Mouse (Mus musculus) hindbrain, embryonic 12.5 days (tissue): ENCODE measurements around the gene Nacad. TPM values are rescaled to one million over a fixed set of nuclear protein-coding genes. Genes with fewer than 3 reads are reported as not detected.
A peak's percentile ranks its signal among the peaks of the same experiment; 100 is the strongest.

Source experiments
- ATAC-seq: fragments of 200-750 bp; cut with Nextera tagmentation; 2 replicates; pipeline ENCODE4 v1.8.0; 2017; ENCODE audit warnings: moderate TSS enrichment; ENCODE audit not compliant: low FRiP score
- H3K27ac ChIP-seq: fragments of 300-500 bp; sonication (generic); 2 replicates; pipeline ENCODE4 v1.5.1; 2016; ENCODE audit warnings: mild to moderate bottlenecking
- H3K27me3 ChIP-seq: fragments of 300-500 bp; sonication (generic); 2 replicates; pipeline ENCODE4 v1.6.1; 2016; ENCODE audit warnings: mild to moderate bottlenecking
- H3K36me3 ChIP-seq: fragments of 300-500 bp; sonication (generic); 2 replicates; pipeline ENCODE4 v1.6.1; 2016; ENCODE audit warnings: mild to moderate bottlenecking
- H3K4me1 ChIP-seq: fragments of 300-500 bp; sonication (generic); 2 replicates; pipeline ENCODE4 v1.6.1; 2016
- H3K4me2 ChIP-seq: fragments of 300-500 bp; sonication (generic); replicated peaks from 2 replicates; pipeline ENCODE4 v1.6.1; 2016; ENCODE audit warnings: mild to moderate bottlenecking
- H3K4me3 ChIP-seq: fragments of 300-500 bp; sonication (generic); 2 replicates; pipeline ENCODE4 v1.5.1; 2016; ENCODE audit warnings: mild to moderate bottlenecking
- H3K9ac ChIP-seq: fragments of 300-500 bp; sonication (generic); 2 replicates; pipeline ENCODE4 v1.6.1; 2016; ENCODE audit warnings: mild to moderate bottlenecking, moderate library complexity
- H3K9me3 ChIP-seq: fragments of 300-500 bp; sonication (generic); replicated peaks from 2 replicates; pipeline ENCODE4 v1.6.1; 2016; ENCODE audit warnings: mild to moderate bottlenecking
- WGBS: fragments of 180-500 bp; shearing (Covaris S2); methylation state at CpG from one replicate; pipeline ENCODE4 v1.1.7; 2016; 5-methylcytosine and 5-hydroxymethylcytosine counted together
- polyA plus RNA-seq: library from polyadenylated mRNA; unstranded; fragments of >200 nt; fragmentation: Nextera tagmentation; extraction: Ambion mirVana; gene quantifications from 2 replicates; pipeline ENCODE4 v1.2.1, GENCODE M21; 2016

The Nacad gene
- polyA plus RNA-seq, 1 experiment from 2014 or later, result 86.3 TPM

DNA sequence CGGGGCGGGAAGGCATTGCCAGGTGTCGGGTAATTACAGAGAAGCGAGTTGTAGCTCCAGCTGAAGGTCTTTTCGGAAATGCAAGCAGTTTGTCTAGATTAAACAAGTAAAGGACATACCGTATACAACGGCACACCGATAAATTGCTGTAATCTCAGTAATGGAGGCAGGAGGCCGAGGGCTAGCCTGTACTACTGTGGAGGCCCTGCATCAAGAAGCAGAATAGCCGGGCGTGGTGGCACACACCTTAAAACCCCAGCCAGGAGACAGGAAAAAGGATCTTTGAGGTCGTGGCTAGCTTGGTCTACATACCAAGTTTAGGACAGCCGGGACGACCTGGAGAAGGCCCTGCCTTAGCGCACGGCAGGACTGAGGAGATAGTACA is 20.5 kb upstream of the Nacad start:
- Histone ChIP-seq H3K9me3 (no peaks in the 10 kb centered on the region), H3K4me3 (peak overlapping the region; percentile 76), H3K27me3 (no peaks in the 10 kb centered on the region), H3K4me1 (peaks cover 29% of the 10 kb centered on the region), H3K27ac (peak overlapping the region; percentile 86), H3K4me2 (peak overlapping the region; percentile 57), H3K9ac (peak overlapping the region; percentile 71), H3K36me3 (peaks cover 29% of the 10 kb centered on the region)
- 14% methylated on average over 16 of the region's 16 CpGs for WGBS
- peak; percentile 41 for ATAC-seq

DNA sequence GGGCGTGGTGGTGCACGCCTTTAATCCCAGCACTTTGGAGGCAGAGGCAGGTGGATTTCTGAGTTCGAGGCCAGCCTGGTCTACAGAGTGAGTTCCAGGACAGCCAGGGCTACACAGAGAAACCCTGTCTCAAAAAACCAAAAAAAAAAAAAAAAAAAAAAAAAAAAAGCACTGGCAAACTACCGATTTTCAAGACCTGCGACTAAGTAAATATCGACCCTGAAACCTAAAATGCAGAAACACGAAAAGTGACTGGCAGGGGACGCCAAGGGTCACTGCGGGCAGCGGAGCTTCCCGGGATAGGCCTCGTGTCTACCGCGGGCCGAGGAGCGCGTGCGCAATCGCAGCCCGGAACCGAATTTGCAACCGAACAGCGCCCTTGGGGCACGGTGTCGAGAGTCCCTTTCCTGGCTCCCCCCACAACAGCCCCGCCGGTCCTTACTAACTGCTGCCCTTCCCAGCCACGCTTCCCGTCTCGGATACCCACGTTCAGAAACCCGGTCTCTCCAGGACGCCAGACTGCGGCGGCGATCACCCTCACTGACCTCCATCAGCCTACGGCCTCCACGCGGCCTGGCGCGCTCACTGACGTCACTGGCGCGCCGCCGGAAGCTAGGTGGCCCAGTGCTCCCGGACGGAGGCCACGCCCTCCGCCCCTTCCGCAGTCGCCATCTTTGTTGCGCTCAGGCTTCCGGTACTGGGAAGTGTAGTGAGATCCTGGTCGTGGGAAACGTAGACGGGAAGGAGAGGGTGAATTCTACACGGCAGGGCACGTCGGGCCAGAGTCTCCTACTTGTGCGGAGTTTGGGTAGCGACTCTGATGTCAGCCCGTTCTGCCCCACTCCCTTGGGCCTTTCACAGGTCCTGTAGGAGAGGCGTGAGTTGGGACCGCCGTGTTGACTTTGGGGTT is 19.9 kb upstream of the Nacad start, which contains the start of gene Tbrg4:
Gene Tbrg4, minus strand, starts transcription at position 590 of the 910 bp plus-strand sequence.
- H3K27me3 ChIP-seq, result no peaks in the 10 kb centered on the region
- no peaks in the 10 kb centered on the region for H3K9me3 ChIP-seq
- H3K36me3 ChIP-seq, result peaks cover 36% of the 10 kb centered on the region
- under 1% methylated on average over 66 of the region's 66 CpGs for WGBS
- peak within 1 kb of the TSS; percentile 76 for H3K4me3 ChIP-seq
- H3K4me1 ChIP-seq, result peaks cover 29% of the 10 kb centered on the region
- peak within 1 kb of the TSS; percentile 71 for H3K9ac ChIP-seq
- ATAC-seq, result peak; percentile 95
- H3K27ac ChIP-seq, result peak within 1 kb of the TSS; percentile 86
- H3K4me2 ChIP-seq, result peak within 1 kb of the TSS; percentile 57

- no peaks in the 10 kb centered on the region for H3K9me3 ChIP-seq
- H3K27ac ChIP-seq, result no peak overlapping the region
- peaks cover 29% of the 10 kb centered on the region for H3K4me1 ChIP-seq
- 72% methylated on average over 14 of the region's 14 CpGs for WGBS
- H3K9ac ChIP-seq, result peak overlapping the region; percentile 71
- H3K4me3 ChIP-seq, result peak overlapping the region; percentile 76
- no peak for ATAC-seq
- H3K4me2 ChIP-seq, result peak overlapping the region; percentile 57
- H3K36me3 ChIP-seq, result peaks cover 45% of the 10 kb centered on the region
- H3K27me3 ChIP-seq, result no peaks in the 10 kb centered on the region
Measured at GRCm38 (mm10) chr11:6624619-6625382, 18.9 kb upstream of the Nacad start.

DNA sequence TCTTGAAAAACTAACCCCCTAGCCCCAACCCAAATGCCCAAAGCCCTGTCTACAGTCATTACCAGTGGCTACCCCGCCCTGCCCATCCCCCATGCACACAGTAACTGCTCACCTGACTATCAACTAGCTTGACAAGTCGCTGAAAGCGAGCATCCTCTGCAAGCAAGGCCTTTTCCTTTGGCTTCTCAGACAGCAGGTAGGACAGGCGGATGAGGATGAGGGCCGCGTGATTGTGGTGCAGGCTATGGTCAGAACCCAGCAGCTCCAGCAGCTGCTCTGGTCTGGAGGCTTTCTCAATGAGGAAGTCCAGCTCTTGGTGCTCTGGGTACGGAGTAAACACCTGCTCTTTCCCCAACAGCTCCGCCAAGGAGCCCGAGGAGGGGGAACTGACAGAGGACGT is 17.9 kb upstream of the Nacad start:
- Histone ChIP-seq H3K27ac (no peak overlapping the region), H3K9me3 (no peaks in the 10 kb centered on the region), H3K27me3 (no peaks in the 10 kb centered on the region), H3K4me1 (peaks cover 29% of the 10 kb centered on the region), H3K4me3 (no peak overlapping the region), H3K9ac (peak overlapping the region; percentile 41), H3K4me2 (no peak overlapping the region), H3K36me3 (peaks cover 56% of the 10 kb centered on the region)
- WGBS, result 91% methylated on average over 10 of the region's 10 CpGs
- no peak for ATAC-seq

- Histone ChIP-seq H3K4me2 (no peak overlapping the region), H3K4me3 (no peak overlapping the region), H3K27ac (no peak overlapping the region), H3K9ac (no peak overlapping the region), H3K36me3 (peaks cover 80% of the 10 kb centered on the region), H3K9me3 (no peaks in the 10 kb centered on the region), H3K4me1 (no peaks in the 10 kb centered on the region), H3K27me3 (no peaks in the 10 kb centered on the region)
- no peak for ATAC-seq
- 92% methylated on average over 12 of the region's 12 CpGs for WGBS
Measured at GRCm38 (mm10) chr11:6615250-6616205, 9.7 kb upstream of the Nacad start.

DNA sequence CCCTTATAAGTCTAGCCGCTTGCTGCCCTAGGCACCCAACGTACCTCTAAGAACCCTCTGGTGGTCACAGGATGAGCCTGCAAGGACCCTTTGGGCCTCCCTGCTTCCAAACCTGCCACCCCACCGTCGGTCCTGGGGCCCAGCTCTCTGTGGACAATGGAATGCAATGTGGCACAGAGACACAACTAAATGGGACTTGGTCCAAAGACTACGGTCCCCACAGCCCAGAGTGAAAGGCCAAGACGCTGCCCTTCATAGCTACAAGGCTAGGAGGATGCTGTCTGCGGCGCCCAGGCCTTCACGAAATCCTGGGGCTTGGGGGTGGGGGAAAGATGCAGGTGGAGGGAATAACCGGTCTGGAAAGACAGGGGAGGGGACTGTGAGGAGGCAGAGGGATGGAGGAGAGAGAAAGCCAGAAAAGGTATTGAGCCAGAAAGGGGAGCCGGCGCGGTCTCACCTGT is 802 bp downstream of the Nacad start:
- WGBS, result 13% methylated on average over 13 of the region's 13 CpGs
- H3K27me3 ChIP-seq, result peaks cover 7% of the 10 kb centered on the region; the same call in 1 of the 2 replicates
- peak overlapping the region; percentile 97 for H3K27ac ChIP-seq
- peak overlapping the region; percentile 59 for H3K4me3 ChIP-seq
- ATAC-seq, result no peak; the same call in none of the 2 replicates
- peaks cover 59% of the 10 kb centered on the region for H3K4me1 ChIP-seq
- peak overlapping the region; percentile 76 for H3K4me2 ChIP-seq
- H3K9ac ChIP-seq, result peak overlapping the region; percentile 82
- peaks cover 28% of the 10 kb centered on the region for H3K36me3 ChIP-seq
- no peaks in the 10 kb centered on the region for H3K9me3 ChIP-seq

GRCm38 (mm10) chr11:6604604-6604936 is 1.3 kb downstream of the Nacad start:
- Histone ChIP-seq H3K4me1 (peaks cover 64% of the 10 kb centered on the region), H3K27me3 (peaks cover 7% of the 10 kb centered on the region; the same call in 1 of the 2 replicates), H3K27ac (peak overlapping the region; percentile 97), H3K4me3 (peak overlapping the region; percentile 59), H3K9me3 (no peaks in the 10 kb centered on the region), H3K36me3 (peaks cover 29% of the 10 kb centered on the region), H3K4me2 (peak overlapping the region; percentile 76), H3K9ac (peak overlapping the region; percentile 82)
- no peak for ATAC-seq

DNA sequence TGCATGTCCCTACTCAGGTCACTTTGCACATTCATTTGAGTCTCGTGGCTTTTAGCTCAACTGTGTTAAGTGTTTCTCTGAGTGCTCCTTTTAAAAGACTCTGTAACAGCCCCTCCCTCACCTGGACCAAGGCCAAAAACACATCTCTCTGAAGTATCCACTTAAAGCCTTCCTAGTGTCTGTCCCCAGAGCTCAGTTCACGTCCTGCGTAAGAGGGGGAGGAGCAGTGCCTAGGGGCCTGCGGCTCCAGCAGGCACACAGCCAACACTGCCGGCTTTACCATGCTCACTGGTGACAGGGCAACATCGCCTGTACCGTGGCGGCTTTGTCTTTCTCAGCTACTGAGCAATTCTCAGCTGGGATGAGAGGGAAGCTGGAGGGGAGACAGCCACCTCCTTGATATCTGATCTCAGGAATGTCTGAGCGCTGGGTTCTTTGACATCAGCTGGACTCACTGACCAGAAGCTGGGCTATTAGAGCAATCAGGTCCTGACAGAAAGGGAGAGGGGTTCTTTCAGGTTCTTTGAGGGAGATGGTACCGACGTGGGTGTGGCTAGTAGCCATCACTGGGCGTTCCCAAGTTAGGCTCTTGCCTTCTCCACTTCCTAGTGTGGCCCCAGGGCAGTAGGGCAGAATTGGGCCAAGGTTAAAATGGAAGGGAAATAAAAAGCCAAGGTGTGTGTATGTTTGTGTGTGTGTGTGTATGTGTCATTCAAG is 1.8 kb downstream of the Nacad start:
- H3K36me3 ChIP-seq, result peaks cover 29% of the 10 kb centered on the region
- peaks cover 69% of the 10 kb centered on the region for H3K4me1 ChIP-seq
- peak; percentile 41 for ATAC-seq
- H3K9ac ChIP-seq, result peak overlapping the region; percentile 82
- peak overlapping the region; percentile 76 for H3K4me2 ChIP-seq
- H3K9me3 ChIP-seq, result no peaks in the 10 kb centered on the region
- H3K27me3 ChIP-seq, result peaks cover 7% of the 10 kb centered on the region; the same call in 1 of the 2 replicates
- 20% methylated on average over 12 of the region's 12 CpGs for WGBS
- peak overlapping the region; percentile 59 for H3K4me3 ChIP-seq
- peak overlapping the region; percentile 97 for H3K27ac ChIP-seq

GRCm38 (mm10) chr11:6603224-6603623 is 2.6 kb downstream of the Nacad start:
- Histone ChIP-seq H3K4me3 (peak overlapping the region; percentile 59), H3K27ac (peak overlapping the region; percentile 97; the same call in 1 of the 2 replicates), H3K36me3 (peaks cover 30% of the 10 kb centered on the region), H3K4me2 (peak overlapping the region; percentile 76), H3K9ac (0 out of 2 replicates have a peak overlapping the region, but pooled peaks have one; percentile 82), H3K27me3 (peaks cover 7% of the 10 kb centered on the region; the same call in 1 of the 2 replicates), H3K4me1 (peaks cover 77% of the 10 kb centered on the region), H3K9me3 (no peaks in the 10 kb centered on the region)
- 80% methylated on average over 9 of the region's 9 CpGs for WGBS
- ATAC-seq, result no peak

- peaks cover 7% of the 10 kb centered on the region; the same call in 1 of the 2 replicates for H3K27me3 ChIP-seq
- H3K4me2 ChIP-seq, result peak overlapping the region; percentile 76
- WGBS, result 84% methylated on average over 9 of the region's 9 CpGs
- H3K4me1 ChIP-seq, result peaks cover 83% of the 10 kb centered on the region
- peak overlapping the region; percentile 45 for H3K9ac ChIP-seq
- no peaks in the 10 kb centered on the region for H3K9me3 ChIP-seq
- H3K27ac ChIP-seq, result no peak overlapping the region
- ATAC-seq, result no peak
- peaks cover 36% of the 10 kb centered on the region for H3K36me3 ChIP-seq
- peak overlapping the region; percentile 59 for H3K4me3 ChIP-seq
Measured at GRCm38 (mm10) chr11:6602662-6603061, 3.2 kb downstream of the Nacad start.
